Mouse (Mus musculus) liver, adult 2 months (tissue): ENCODE data around the gene Gm28230.

Source experiments
- CTCF ChIP-seq: fragments of 200-500 bp; IDR thresholded peaks from 2 replicates; pipeline ENCODE4 v1.5.1; 2011; ENCODE audit warnings: low read depth, low read length, control low read depth
- POLR2A ChIP-seq: fragments of 200-500 bp; IDR thresholded peaks from 2 replicates; pipeline ENCODE4 v1.6.1; 2011; ENCODE audit warnings: low read length, control low read depth; ENCODE audit not compliant: insufficient read depth; ENCODE audit errors: extremely low read depth

DNA sequence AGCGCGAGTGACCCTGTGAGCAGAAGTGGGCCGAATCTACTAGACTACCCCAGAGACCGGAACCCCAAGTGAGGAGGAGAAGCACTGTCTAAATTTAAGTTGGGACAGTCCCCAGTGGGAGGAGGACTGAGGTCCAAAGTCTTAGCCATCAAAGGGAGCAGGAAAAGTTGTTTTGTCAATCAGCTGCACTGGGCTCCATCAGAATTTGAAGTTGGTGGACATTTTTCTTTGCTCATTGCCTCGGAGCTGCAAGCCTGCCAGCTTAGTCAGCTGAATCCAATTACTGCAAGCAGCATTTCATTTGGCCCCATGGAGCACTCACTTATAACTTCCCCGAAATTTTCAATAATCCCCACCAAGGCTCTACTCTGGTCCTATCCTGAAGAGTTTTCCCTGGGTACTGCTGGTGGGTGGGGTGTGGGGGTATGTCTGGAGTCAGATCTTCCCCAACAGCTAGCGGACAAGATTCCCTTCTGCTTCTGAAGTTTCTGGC, 11.1 kb downstream of the Gm28230 start:
- TF ChIP-seq CTCF (no peak), POLR2A (no peak)
